Mouse (Mus musculus) thymus, postnatal 25 days (tissue): ENCODE results near the gene Ergic2.

Experiments used
- DNase-seq: peaks from one replicate; pipeline ENCODE4 v3.0.0; 2022

Ergic2 gene

GRCm38 (mm10) chr6:148211897-148212680 is at the start of gene Ergic2:
Ergic2 (minus strand) TSS chr6:148212374.
- DNase-seq: peak; percentile 94

- DNase-seq: no peak
Observed at GRCm38 (mm10) chr6:148260729-148261101, 48.5 kb upstream of the Ergic2 start.

GRCm38 (mm10) chr6:148259979-148260728 is 48.0 kb upstream of the Ergic2 start:
- DNase-seq: no peak

- DNase-seq: no peak
Observed at GRCm38 (mm10) chr6:148259074-148259473, 46.9 kb upstream of the Ergic2 start.

- no peak for DNase-seq
Observed at GRCm38 (mm10) chr6:148257805-148258204, 45.6 kb upstream of the Ergic2 start.

- no peak for DNase-seq
Observed at GRCm38 (mm10) chr6:148256109-148256508, 43.9 kb upstream of the Ergic2 start.

GRCm38 (mm10) chr6:148255395-148256053 is 43.4 kb upstream of the Ergic2 start:
- no peak for DNase-seq

- no peak for DNase-seq
Observed at GRCm38 (mm10) chr6:148249221-148249620, 37.0 kb upstream of the Ergic2 start.

GRCm38 (mm10) chr6:148248625-148249024 is 36.5 kb upstream of the Ergic2 start:
- DNase-seq: no peak

GRCm38 (mm10) chr6:148246544-148246943 is 34.4 kb upstream of the Ergic2 start:
- DNase-seq: no peak

- no peak for DNase-seq
Observed at GRCm38 (mm10) chr6:148244836-148245235, 32.7 kb upstream of the Ergic2 start.

- no peak for DNase-seq
Observed at GRCm38 (mm10) chr6:148242304-148242703, 30.1 kb upstream of the Ergic2 start.

- no peak for DNase-seq
Observed at GRCm38 (mm10) chr6:148241685-148242084, 29.5 kb upstream of the Ergic2 start.

GRCm38 (mm10) chr6:148239311-148239710 is 27.1 kb upstream of the Ergic2 start:
- DNase-seq: no peak

- DNase-seq: no peak
Observed at GRCm38 (mm10) chr6:148237453-148237852, 25.3 kb upstream of the Ergic2 start.

GRCm38 (mm10) chr6:148234105-148234828 is 22.1 kb upstream of the Ergic2 start:
- DNase-seq: no peak

- DNase-seq: no peak
Observed at GRCm38 (mm10) chr6:148227542-148227941, 15.4 kb upstream of the Ergic2 start.

GRCm38 (mm10) chr6:148222686-148223085 is 10.5 kb upstream of the Ergic2 start:
- no peak for DNase-seq

GRCm38 (mm10) chr6:148218235-148219076 is 6.3 kb upstream of the Ergic2 start:
- DNase-seq: no peak

GRCm38 (mm10) chr6:148216752-148217151 is 4.6 kb upstream of the Ergic2 start:
- no peak for DNase-seq

- DNase-seq: peak; percentile 55
Observed at GRCm38 (mm10) chr6:148214765-148215164, 2.6 kb upstream of the Ergic2 start.

- no peak for DNase-seq
Observed at GRCm38 (mm10) chr6:148211391-148211876, 740 bp downstream of the Ergic2 start.
